Mouse (Mus musculus) left cerebral cortex, postnatal 25 days (tissue): ENCODE measurements at regions not wholly inside any gene's neighbourhood (a gene's known extent, or its start where the extent isn't known, plus 50 kb on each side); places are given as distances from the start of the nearest gene placed in this dataset.

Experiments used
- DNase-seq, 2 experiments: peaks; one replicate each; pipeline ENCODE4 v3.0.0; 2022; ENCODE audit warnings: low spot score in 2 of 2, mixed read lengths in 1 of 2
- intact Hi-C: fragments of 180-260 bp; cut with DNase I; formaldehyde crosslinking; loops from one replicate; pipeline ENCODE4 v1.15.1; 2025

- intact Hi-C loops, result loop anchor here (10.0 kb wide), 1 partner anchor 514 kb away; no protein-coding TSS in a partner anchor
- no peak for DNase-seq
Measured at GRCm38 (mm10) chr7:40390927-40391326, 507.2 kb upstream of the Vstm2b start.

- intact Hi-C loops, result loop anchor here (10.0 kb wide), 1 partner anchor 513 kb away; no protein-coding TSS in a partner anchor
- no peak for DNase-seq
Measured at GRCm38 (mm10) chr7:40391626-40392025, 506.5 kb upstream of the Vstm2b start.

GRCm38 (mm10) chr7:40392207-40392606 lies 505.9 kb upstream of the Vstm2b start:
- intact Hi-C loops, result loop anchor here (10.0 kb wide), 1 partner anchor 513 kb away; no protein-coding TSS in a partner anchor
- DNase-seq, result peak in 1 of 2 experiments; percentile 29

GRCm38 (mm10) chr7:40392699-40393098 lies 505.4 kb upstream of the Vstm2b start:
- intact Hi-C loops, result loop anchor here (10.0 kb wide), 1 partner anchor 512 kb away; no protein-coding TSS in a partner anchor
- DNase-seq, result no peak

- no peak for DNase-seq
- intact Hi-C loops, result loop anchor here (10.0 kb wide), 1 partner anchor 507 kb away; no protein-coding TSS in a partner anchor
Measured at GRCm38 (mm10) chr7:40398266-40398665, 499.9 kb upstream of the Vstm2b start.

GRCm38 (mm10) chr7:40419332-40419731 lies 478.8 kb upstream of the Vstm2b start:
- DNase-seq, result no peak
- intact Hi-C loops, result no loop called here

- intact Hi-C loops, result no loop called here
- DNase-seq, result peak in 1 of 2 experiments; percentile 29
Measured at GRCm38 (mm10) chr7:40422125-40422524, 476.0 kb upstream of the Vstm2b start.

- intact Hi-C loops, result no loop called here
- DNase-seq, result no peak
Measured at GRCm38 (mm10) chr7:40429416-40429815, 468.7 kb upstream of the Vstm2b start.

- intact Hi-C loops, result no loop called here
- DNase-seq, result no peak
Measured at GRCm38 (mm10) chr7:40433906-40434305, 464.2 kb upstream of the Vstm2b start.

GRCm38 (mm10) chr7:40441128-40441527 lies 457.0 kb upstream of the Vstm2b start:
- peak in 1 of 2 experiments; percentile 20 for DNase-seq
- intact Hi-C loops, result no loop called here

GRCm38 (mm10) chr7:40441786-40442185 lies 456.3 kb upstream of the Vstm2b start:
- intact Hi-C loops, result no loop called here
- DNase-seq, result no peak

- no peak for DNase-seq
- intact Hi-C loops, result no loop called here
Measured at GRCm38 (mm10) chr7:40466382-40466781, 431.7 kb upstream of the Vstm2b start.

- intact Hi-C loops, result no loop called here
- no peak for DNase-seq
Measured at GRCm38 (mm10) chr7:40487256-40487655, 410.9 kb upstream of the Vstm2b start.

- intact Hi-C loops, result no loop called here
Measured at GRCm38 (mm10) chr7:40522703-40523267, 375.3 kb upstream of the Vstm2b start.

GRCm38 (mm10) chr7:40536601-40537000 lies 361.5 kb upstream of the Vstm2b start:
- peak in 1 of 2 experiments; percentile 36 for DNase-seq
- intact Hi-C loops, result loop anchor here (10.0 kb wide), 1 partner anchor 368 kb away; no protein-coding TSS in a partner anchor

More at GRCm38 (mm10) chr7:40522703-40523267, 375.3 kb upstream of the Vstm2b start:
- peak in 1 of 2 experiments; percentile 26 for DNase-seq

- intact Hi-C loops, result loop anchor here (10.0 kb wide), 1 partner anchor 367 kb away; no protein-coding TSS in a partner anchor
- no peak for DNase-seq
Measured at GRCm38 (mm10) chr7:40537621-40538020, 360.5 kb upstream of the Vstm2b start.

- intact Hi-C loops, result loop anchor here (10.0 kb wide), 1 partner anchor 365 kb away; no protein-coding TSS in a partner anchor
- DNase-seq, result peak in 1 of 2 experiments; percentile 6
Measured at GRCm38 (mm10) chr7:40539789-40540188, 358.3 kb upstream of the Vstm2b start.

GRCm38 (mm10) chr7:40541283-40541682 lies 356.8 kb upstream of the Vstm2b start:
- no peak for DNase-seq
- intact Hi-C loops, result no loop called here

GRCm38 (mm10) chr7:40563447-40564118 lies 334.5 kb upstream of the Vstm2b start:
- no peak for DNase-seq
- intact Hi-C loops, result no loop called here

- peak in 1 of 2 experiments; percentile 28 for DNase-seq
- intact Hi-C loops, result no loop called here
Measured at GRCm38 (mm10) chr7:40575971-40576370, 322.2 kb upstream of the Vstm2b start.

- peak in 1 of 2 experiments; percentile 62 for DNase-seq
- intact Hi-C loops, result no loop called here
Measured at GRCm38 (mm10) chr7:40577365-40577764, 320.8 kb upstream of the Vstm2b start.
